Mouse (Mus musculus): ENCODE measurements around the gene Gm525. TPM values are rescaled to one million over a fixed set of nuclear protein-coding genes. Genes with fewer than 3 reads are reported as not detected.
"Not testable (repeated sequence)": the region's sequence is repeated elsewhere in the genome, so short reads cannot be mapped to it uniquely, and the experiment has no call there.

Gm525 gene
- polyA plus RNA-seq, 1 experiment from 2014 or later: not detected

GRCm38 (mm10) chr11:89043046-89043445 is 30.6 kb upstream of the Gm525 start:
- H3K36me3 ChIP-seq (replicated peaks): peaks cover 77% of the 10 kb centered on the region

GRCm38 (mm10) chr11:89045501-89045900 is 28.1 kb upstream of the Gm525 start:
- not testable (repeated sequence) for H3K27me3 ChIP-seq; H3K4me3 ChIP-seq (replicated peaks); H3K4me2 ChIP-seq; H3K9ac ChIP-seq; ATAC-seq (ENCODE audit: low FRiP score); H3K9me3 ChIP-seq; H3K4me1 ChIP-seq; H3K27ac ChIP-seq
- 99% methylated on average over 3 of the region's 3 CpGs for WGBS
- peaks cover 80% of the 10 kb centered on the region for H3K36me3 ChIP-seq (replicated peaks)

More at GRCm38 (mm10) chr11:89043046-89043445, 30.6 kb upstream of the Gm525 start:
- no peaks in the 10 kb centered on the region for H3K27me3 ChIP-seq
- no peak overlapping the region for H3K4me2 ChIP-seq
- H3K9me3 ChIP-seq: no peaks in the 10 kb centered on the region
- WGBS: 96% methylated on average over 7 of the region's 7 CpGs
- H3K27ac ChIP-seq: no peak overlapping the region
- ATAC-seq (ENCODE audit: low FRiP score): no peak
- no peak overlapping the region for H3K4me3 ChIP-seq (replicated peaks)
- H3K9ac ChIP-seq: no peak overlapping the region
- no peaks in the 10 kb centered on the region for H3K4me1 ChIP-seq

- no peaks in the 10 kb centered on the region for H3K9me3 ChIP-seq
- H3K9ac ChIP-seq: no peak overlapping the region
- H3K4me2 ChIP-seq: no peak overlapping the region
- no peak overlapping the region for H3K27ac ChIP-seq
- H3K36me3 ChIP-seq (replicated peaks): peaks cover 82% of the 10 kb centered on the region
- H3K4me1 ChIP-seq: no peaks in the 10 kb centered on the region
- no peak overlapping the region for H3K4me3 ChIP-seq (replicated peaks)
- H3K27me3 ChIP-seq: no peaks in the 10 kb centered on the region
- no peak for ATAC-seq (ENCODE audit: low FRiP score)
- WGBS: 90% methylated on average over 3 of the region's 3 CpGs
These were observed 27.6 kb upstream of the Gm525 start for GRCm38 (mm10) chr11:89046021-89046420.

GRCm38 (mm10) chr11:89051767-89052166 is 21.9 kb upstream of the Gm525 start:
- Histone ChIP-seq H3K36me3 (replicated peaks) (peaks cover 41% of the 10 kb centered on the region), H3K4me2 (no peak overlapping the region), H3K9me3 (no peaks in the 10 kb centered on the region), H3K4me1 (no peaks in the 10 kb centered on the region), H3K4me3 (replicated peaks) (no peak overlapping the region), H3K27ac (no peak overlapping the region), H3K9ac (no peak overlapping the region), H3K27me3 (no peaks in the 10 kb centered on the region)
- ATAC-seq (ENCODE audit: low FRiP score): no peak
- WGBS: 93% methylated on average over 6 of the region's 6 CpGs

- Histone ChIP-seq H3K36me3 (replicated peaks) (peaks cover 8% of the 10 kb centered on the region; the same call in 1 of the 2 replicates), H3K4me3 (replicated peaks) (no peak overlapping the region), H3K4me2 (no peak overlapping the region), H3K27ac (no peak overlapping the region), H3K4me1 (peaks cover 28% of the 10 kb centered on the region), H3K27me3 (no peaks in the 10 kb centered on the region), H3K9me3 (no peaks in the 10 kb centered on the region), H3K9ac (no peak overlapping the region)
- 85% methylated on average over 13 of the region's 13 CpGs for WGBS
- ATAC-seq (ENCODE audit: low FRiP score): no peak
These were observed 17.5 kb upstream of the Gm525 start for GRCm38 (mm10) chr11:89055931-89056690.

GRCm38 (mm10) chr11:89058515-89059270 is 14.9 kb upstream of the Gm525 start:
- 75% methylated on average over 11 of the region's 11 CpGs for WGBS
- Histone ChIP-seq H3K9ac (0 out of 2 replicates have a peak overlapping the region, but pooled peaks have one; percentile 5), H3K36me3 (replicated peaks) (no peaks in the 10 kb centered on the region; the same call in 1 of the 2 replicates), H3K4me2 (peak overlapping the region; percentile 95), H3K9me3 (no peaks in the 10 kb centered on the region), H3K4me1 (peaks cover 28% of the 10 kb centered on the region), H3K27ac (no peak overlapping the region), H3K27me3 (no peaks in the 10 kb centered on the region), H3K4me3 (replicated peaks) (peak overlapping the region; percentile 66)
- ATAC-seq (ENCODE audit: low FRiP score): no peak

- peak overlapping the region; percentile 68 for H3K9ac ChIP-seq
- no peaks in the 10 kb centered on the region for H3K9me3 ChIP-seq
- peak overlapping the region; percentile 37 for H3K27ac ChIP-seq
- peak overlapping the region; percentile 66 for H3K4me3 ChIP-seq (replicated peaks)
- H3K27me3 ChIP-seq: no peaks in the 10 kb centered on the region
- ATAC-seq (ENCODE audit: low FRiP score): peak; percentile 78
- WGBS: under 1% methylated on average over 33 of the region's 33 CpGs
- no peaks in the 10 kb centered on the region for H3K36me3 ChIP-seq (replicated peaks)
- H3K4me2 ChIP-seq: peak overlapping the region; percentile 95
- H3K4me1 ChIP-seq: peaks cover 28% of the 10 kb centered on the region
These were observed 13.7 kb upstream of the Gm525 start for GRCm38 (mm10) chr11:89059919-89060422.

GRCm38 (mm10) chr11:89060423-89061089 is 13.1 kb upstream of the Gm525 start:
- Histone ChIP-seq H3K27me3 (no peaks in the 10 kb centered on the region), H3K27ac (peak overlapping the region; percentile 37), H3K4me3 (replicated peaks) (peak overlapping the region; percentile 66), H3K4me1 (peaks cover 28% of the 10 kb centered on the region), H3K36me3 (replicated peaks) (no peaks in the 10 kb centered on the region), H3K9me3 (no peaks in the 10 kb centered on the region), H3K4me2 (peak overlapping the region; percentile 95), H3K9ac (peak overlapping the region; percentile 68)
- WGBS: under 1% methylated on average over 62 of the region's 63 CpGs
- peak; percentile 96 for ATAC-seq (ENCODE audit: low FRiP score)

- H3K4me1 ChIP-seq: peaks cover 28% of the 10 kb centered on the region
- no peak overlapping the region for H3K4me3 ChIP-seq (replicated peaks)
- no peak overlapping the region for H3K27ac ChIP-seq
- H3K9ac ChIP-seq: no peak overlapping the region
- H3K4me2 ChIP-seq: no peak overlapping the region
- no peaks in the 10 kb centered on the region for H3K36me3 ChIP-seq (replicated peaks)
- 89% methylated on average over 7 of the region's 7 CpGs for WGBS
- no peaks in the 10 kb centered on the region for H3K9me3 ChIP-seq
- no peaks in the 10 kb centered on the region for H3K27me3 ChIP-seq
- no peak for ATAC-seq (ENCODE audit: low FRiP score)
These were observed 12.3 kb upstream of the Gm525 start for GRCm38 (mm10) chr11:89061362-89061761.

- H3K9ac ChIP-seq: no peak overlapping the region
- WGBS: 83% methylated on average over 6 of the region's 6 CpGs
These were observed 9.3 kb upstream of the Gm525 start for GRCm38 (mm10) chr11:89064312-89064711.

GRCm38 (mm10) chr11:89065297-89065696 is 8.3 kb upstream of the Gm525 start:
- H3K4me1 ChIP-seq: peaks cover 3% of the 10 kb centered on the region; the same call in 1 of the 2 replicates
- no peaks in the 10 kb centered on the region for H3K36me3 ChIP-seq (replicated peaks)
- WGBS: 97% methylated on average over 3 of the region's 3 CpGs
- H3K27me3 ChIP-seq: no peaks in the 10 kb centered on the region
- no peak overlapping the region for H3K4me2 ChIP-seq
- no peak overlapping the region for H3K27ac ChIP-seq
- no peak overlapping the region for H3K4me3 ChIP-seq (replicated peaks)
- no peaks in the 10 kb centered on the region for H3K9me3 ChIP-seq
- ATAC-seq (ENCODE audit: low FRiP score): no peak
- no peak overlapping the region for H3K9ac ChIP-seq

More at GRCm38 (mm10) chr11:89064312-89064711, 9.3 kb upstream of the Gm525 start:
- no peak overlapping the region for H3K4me3 ChIP-seq (replicated peaks)
- H3K27me3 ChIP-seq: no peaks in the 10 kb centered on the region
- H3K4me2 ChIP-seq: no peak overlapping the region
- no peaks in the 10 kb centered on the region for H3K9me3 ChIP-seq
- no peak for ATAC-seq (ENCODE audit: low FRiP score)
- H3K27ac ChIP-seq: no peak overlapping the region
- H3K36me3 ChIP-seq (replicated peaks): no peaks in the 10 kb centered on the region
- peaks cover 11% of the 10 kb centered on the region for H3K4me1 ChIP-seq

- H3K4me3 ChIP-seq (replicated peaks): no peak overlapping the region
- no peaks in the 10 kb centered on the region for H3K4me1 ChIP-seq
- H3K36me3 ChIP-seq (replicated peaks): no peaks in the 10 kb centered on the region
- no peaks in the 10 kb centered on the region for H3K27me3 ChIP-seq
- no peak overlapping the region for H3K4me2 ChIP-seq
- no peaks in the 10 kb centered on the region for H3K9me3 ChIP-seq
- H3K9ac ChIP-seq: no peak overlapping the region
- WGBS: 82% methylated on average over 6 of the region's 6 CpGs
- H3K27ac ChIP-seq: no peak overlapping the region
- no peak for ATAC-seq (ENCODE audit: low FRiP score)
These were observed 7.5 kb upstream of the Gm525 start for GRCm38 (mm10) chr11:89066126-89066525.

Data from forebrain, embryonic 12.5 days (tissue).